Mouse (Mus musculus) midbrain, embryonic 10.5 days (tissue): Measurements from ENCODE around the gene Efnb3. TPM values are rescaled to one million over a fixed set of nuclear protein-coding genes. Genes with fewer than 3 reads are reported as not detected.

Source experiments
- DNase-seq: peaks from one replicate; pipeline ENCODE4 v3.0.0-alpha.2; 2017; ENCODE audit warnings: low spot score
- H3K27ac ChIP-seq: fragments of 300-500 bp; sonication (generic); replicated peaks from 2 replicates; pipeline ENCODE4 v1.5.1; 2016; ENCODE audit warnings: mild to moderate bottlenecking
- H3K27me3 ChIP-seq: fragments of 300-500 bp; sonication (generic); 2 replicates; pipeline ENCODE4 v1.6.1; 2016; ENCODE audit warnings: low read depth, mild to moderate bottlenecking; ENCODE audit not compliant: poor library complexity, severe bottlenecking
- H3K36me3 ChIP-seq: fragments of 300-500 bp; sonication (generic); 2 replicates; pipeline ENCODE4 v1.6.1; 2016; ENCODE audit warnings: mild to moderate bottlenecking, moderate library complexity
- H3K4me1 ChIP-seq: fragments of 300-500 bp; sonication (generic); 2 replicates; pipeline ENCODE4 v1.6.1; 2016
- H3K4me3 ChIP-seq: fragments of 300-500 bp; sonication (generic); 2 replicates; pipeline ENCODE4 v1.5.1; 2016; ENCODE audit warnings: mild to moderate bottlenecking, moderate library complexity
- H3K9me3 ChIP-seq: fragments of 300-500 bp; sonication (generic); replicated peaks from 2 replicates; pipeline ENCODE4 v1.6.1; 2016; ENCODE audit warnings: mild to moderate bottlenecking
- WGBS: fragments of 180-500 bp; shearing (Covaris S2); methylation state at CpG from one replicate; pipeline ENCODE4 v1.1.7; 2016; 5-methylcytosine and 5-hydroxymethylcytosine counted together
- polyA plus RNA-seq: library from polyadenylated mRNA; unstranded; fragments of >200 nt; fragmentation: Nextera tagmentation; extraction: Ambion mirVana; gene quantifications from 2 replicates; pipeline ENCODE4 v1.2.1, GENCODE M21; 2016

The Efnb3 gene
- polyA plus RNA-seq, 1 experiment from 2014 or later = 53.9 TPM

DNA sequence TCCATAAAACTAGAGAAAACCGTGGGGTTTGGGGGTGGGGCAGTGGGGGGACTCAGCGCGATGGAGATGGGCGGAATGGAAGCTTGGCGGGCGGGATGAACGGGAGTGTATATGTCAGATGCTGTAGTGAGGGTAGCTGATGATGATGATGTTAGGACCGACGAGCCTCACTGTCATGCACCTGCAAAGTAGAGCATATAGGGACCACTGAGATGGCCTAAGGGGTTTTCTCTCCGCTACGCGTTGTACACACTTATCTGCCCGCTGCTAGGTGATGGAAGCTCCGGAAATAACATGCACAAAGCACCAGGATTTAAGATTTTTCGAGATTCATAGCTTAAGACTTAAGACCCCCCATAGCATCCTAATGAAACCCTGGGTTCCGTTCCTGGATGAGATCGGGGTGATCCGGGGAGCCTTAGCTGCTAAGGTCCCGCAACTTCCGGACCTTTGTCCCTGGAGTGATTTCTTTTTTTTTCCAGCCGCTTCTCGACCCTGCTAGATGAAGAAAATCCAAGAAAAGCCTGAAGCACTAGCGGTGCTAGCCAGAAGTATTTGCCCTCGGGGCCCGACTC, 20.7 kb upstream of the Efnb3 start:
- Histone ChIP-seq H3K36me3 (peaks cover 36% of the 10 kb centered on the region), H3K9me3 (no peaks in the 10 kb centered on the region), H3K27me3 (no peaks in the 10 kb centered on the region), H3K27ac (peak overlapping the region; percentile 91), H3K4me1 (peaks cover 46% of the 10 kb centered on the region), H3K4me3 (peak overlapping the region; percentile 90)
- under 1% methylated on average over 25 of the region's 25 CpGs for WGBS
- no peak for DNase-seq

DNA sequence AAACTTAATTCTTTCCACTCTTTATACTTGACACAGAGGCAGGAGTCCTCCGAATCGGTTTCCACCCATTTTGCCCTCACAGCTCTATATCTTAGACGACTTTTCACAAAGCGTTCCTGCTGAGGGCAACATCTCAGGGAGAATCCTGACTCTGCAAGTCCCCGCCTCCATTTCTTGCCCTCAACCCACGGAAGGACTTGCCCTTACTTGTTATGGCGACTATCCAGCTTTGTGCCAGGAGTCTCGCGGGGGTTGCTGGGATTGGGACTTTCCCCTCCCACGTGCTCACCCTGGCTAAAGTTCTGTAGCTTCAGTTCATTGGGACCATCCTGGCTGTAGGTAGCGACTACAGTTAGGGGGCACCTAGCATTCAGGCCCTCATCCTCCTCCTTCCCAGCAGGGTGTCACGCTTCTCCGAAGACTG, 20.1 kb upstream of the Efnb3 start, which contains the start of the genes Wrap53 and Trp53:
Wrap53 (minus strand) TSS at position 165 of the 424 bp plus-strand sequence.
Trp53 (plus strand) TSS at position 269 of the 424 bp plus-strand sequence.
- Histone ChIP-seq H3K4me3 (peak within 1 kb of the TSS; percentile 90), H3K36me3 (peaks cover 41% of the 10 kb centered on the region), H3K27ac (peak within 1 kb of the TSS; percentile 91), H3K27me3 (no peaks in the 10 kb centered on the region), H3K9me3 (no peaks in the 10 kb centered on the region), H3K4me1 (peaks cover 50% of the 10 kb centered on the region)
- peak; percentile 91 for DNase-seq
- WGBS = under 1% methylated on average over 13 of the region's 13 CpGs

DNA sequence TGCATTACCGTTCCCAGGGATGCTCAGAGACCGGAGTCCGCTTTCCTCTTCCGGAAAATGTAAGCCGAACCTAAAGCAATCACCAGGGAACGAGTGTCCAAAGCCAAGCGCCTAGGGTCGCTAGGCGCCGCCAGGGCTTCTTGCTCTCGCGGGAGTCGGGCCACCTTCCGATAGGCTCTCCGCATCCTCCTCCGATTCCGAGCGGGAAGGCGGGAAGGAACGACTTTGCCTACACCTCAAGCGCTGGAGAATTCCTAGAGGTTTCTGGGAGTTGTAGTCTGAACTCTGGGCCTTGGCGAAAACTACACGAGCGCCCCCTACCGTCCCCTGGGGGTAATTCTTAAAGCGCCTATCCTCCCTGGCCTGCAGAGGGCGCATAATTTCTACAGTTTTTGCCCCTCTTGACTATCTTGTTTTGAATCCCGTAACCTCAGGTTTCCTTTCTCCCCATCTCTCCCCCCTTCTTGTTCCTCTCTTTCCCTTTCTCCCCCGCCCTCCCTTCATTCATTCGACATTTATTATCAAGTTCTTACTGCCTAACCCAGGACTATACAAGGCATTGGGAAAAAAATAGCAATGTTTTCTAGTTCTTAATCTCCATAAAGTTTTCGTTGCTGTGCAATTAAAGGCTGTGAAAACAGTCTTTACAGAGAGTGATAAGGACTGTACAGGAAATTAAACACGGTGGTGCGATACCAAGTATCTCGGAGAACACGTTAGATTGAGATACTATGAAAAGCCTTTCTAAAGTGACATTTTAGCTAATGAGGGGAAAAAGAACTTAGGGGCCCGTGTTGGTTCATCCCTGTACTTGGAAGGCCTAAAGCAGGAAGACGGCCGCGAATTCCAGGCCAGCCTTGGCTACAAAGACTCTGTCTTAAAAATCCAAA, 19.4 kb upstream of the Efnb3 start:
- peak; percentile 99 for DNase-seq
- H3K4me1 ChIP-seq = peaks cover 55% of the 10 kb centered on the region
- H3K27me3 ChIP-seq = no peaks in the 10 kb centered on the region
- peaks cover 42% of the 10 kb centered on the region for H3K36me3 ChIP-seq
- no peaks in the 10 kb centered on the region for H3K9me3 ChIP-seq
- peak overlapping the region; percentile 91 for H3K27ac ChIP-seq
- 3% methylated on average over 39 of the region's 39 CpGs for WGBS
- peak overlapping the region; percentile 90 for H3K4me3 ChIP-seq

DNA sequence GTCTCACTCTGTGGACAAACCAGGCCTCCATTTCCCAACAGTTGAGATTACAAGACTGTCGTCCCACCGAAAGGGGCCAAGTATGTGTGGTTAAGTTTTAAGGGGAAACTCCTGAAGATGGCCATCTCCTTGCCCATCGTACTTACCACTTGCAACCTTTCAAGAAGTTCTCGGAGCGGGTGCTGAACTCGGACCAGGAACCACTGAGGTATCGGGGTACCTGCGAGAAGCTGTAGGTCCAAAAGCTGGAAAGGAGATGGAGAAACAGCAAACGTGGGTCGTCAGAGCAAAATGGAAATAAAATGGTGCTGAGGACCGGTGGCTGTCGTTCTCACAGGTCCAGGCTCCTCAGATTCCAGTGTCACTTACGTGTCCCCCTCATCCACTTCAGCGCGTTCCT, 18.3 kb upstream of the Efnb3 start:
- WGBS = 17% methylated on average over 15 of the region's 15 CpGs
- no peak for DNase-seq
- Histone ChIP-seq H3K4me3 (peak overlapping the region; percentile 90), H3K4me1 (peaks cover 55% of the 10 kb centered on the region), H3K27ac (peak overlapping the region; percentile 91), H3K27me3 (no peaks in the 10 kb centered on the region), H3K9me3 (no peaks in the 10 kb centered on the region), H3K36me3 (peaks cover 42% of the 10 kb centered on the region)

DNA sequence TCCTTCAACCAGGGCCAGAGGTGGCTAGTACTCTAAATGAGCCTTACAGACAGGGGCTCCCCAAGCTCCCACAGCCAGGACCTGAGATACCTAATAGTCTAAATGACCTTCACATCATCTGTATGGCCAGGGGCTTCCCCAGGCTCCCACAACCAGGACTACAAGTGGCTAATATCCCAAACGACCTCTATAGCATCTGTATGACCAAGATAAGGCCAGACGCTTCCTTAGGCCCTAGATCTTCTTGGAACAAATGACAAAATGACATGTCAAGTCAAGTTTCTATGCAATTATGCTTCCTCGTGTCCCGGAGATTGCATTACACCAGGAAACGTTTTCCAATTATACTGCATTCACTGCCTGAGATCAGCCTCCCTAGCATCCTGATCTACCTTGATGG, 16.3 kb upstream of the Efnb3 start:
- 82% methylated on average over 5 of the region's 5 CpGs for WGBS
- Histone ChIP-seq H3K27me3 (no peaks in the 10 kb centered on the region), H3K9me3 (no peaks in the 10 kb centered on the region), H3K27ac (no peak overlapping the region), H3K4me3 (no peak overlapping the region; the same call in 1 of the 2 replicates), H3K36me3 (peaks cover 58% of the 10 kb centered on the region), H3K4me1 (peaks cover 42% of the 10 kb centered on the region)
- DNase-seq = no peak

DNA sequence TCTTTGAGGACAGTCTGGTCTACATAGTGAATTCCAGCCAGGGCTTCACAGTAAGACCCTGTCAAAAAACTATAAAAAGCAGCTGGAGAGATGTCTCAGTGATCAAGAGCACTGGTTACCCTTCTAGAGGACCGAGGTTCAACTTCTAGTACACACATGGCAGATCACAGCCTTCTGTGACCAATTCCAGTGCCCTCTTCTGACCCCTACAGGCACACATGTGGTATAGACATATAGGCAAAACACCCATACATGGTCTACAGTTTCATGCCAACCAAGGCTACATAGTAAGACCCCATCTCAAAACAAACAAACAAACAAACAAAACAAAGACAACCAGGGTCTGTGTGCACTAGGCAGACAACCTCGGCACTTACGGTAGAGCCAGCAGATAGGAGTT, 15.2 kb upstream of the Efnb3 start:
- WGBS = 69% methylated on average over 3 of the region's 3 CpGs

DNA sequence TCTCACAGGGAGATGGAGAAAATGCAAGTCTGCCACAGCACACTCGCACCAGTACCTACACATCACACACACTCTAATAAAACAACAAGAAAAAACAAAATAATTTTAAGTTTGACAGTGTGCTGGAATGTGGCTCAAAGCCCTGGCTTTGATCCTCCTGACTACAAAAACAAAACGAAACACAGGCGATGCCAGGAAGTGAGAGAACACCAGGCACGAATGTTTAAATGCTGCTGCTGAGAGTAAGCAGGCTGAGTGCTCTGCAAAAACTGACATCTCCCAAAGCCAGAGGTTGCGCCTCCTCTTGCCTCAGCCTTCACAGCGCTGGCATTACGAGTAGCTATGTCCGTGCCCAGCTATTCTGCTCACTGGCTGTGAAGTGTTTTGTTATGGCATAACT, 5.1 kb upstream of the Efnb3 start:
- DNase-seq = no peak
- Histone ChIP-seq H3K4me1 (peaks cover 59% of the 10 kb centered on the region), H3K9me3 (no peaks in the 10 kb centered on the region), H3K4me3 (no peak overlapping the region), H3K27ac (no peak overlapping the region), H3K36me3 (peaks cover 85% of the 10 kb centered on the region), H3K27me3 (peaks cover 21% of the 10 kb centered on the region)
- WGBS = 80% methylated on average over 8 of the region's 8 CpGs

More for the DNA sequence above, 15.2 kb upstream of the Efnb3 start:
- H3K36me3 ChIP-seq = peaks cover 69% of the 10 kb centered on the region
- H3K27me3 ChIP-seq = no peaks in the 10 kb centered on the region
- H3K4me3 ChIP-seq = peak overlapping the region; percentile 23; the same call in 1 of the 2 replicates
- no peaks in the 10 kb centered on the region for H3K9me3 ChIP-seq
- DNase-seq = no peak
- no peak overlapping the region for H3K27ac ChIP-seq
- H3K4me1 ChIP-seq = peaks cover 42% of the 10 kb centered on the region

DNA sequence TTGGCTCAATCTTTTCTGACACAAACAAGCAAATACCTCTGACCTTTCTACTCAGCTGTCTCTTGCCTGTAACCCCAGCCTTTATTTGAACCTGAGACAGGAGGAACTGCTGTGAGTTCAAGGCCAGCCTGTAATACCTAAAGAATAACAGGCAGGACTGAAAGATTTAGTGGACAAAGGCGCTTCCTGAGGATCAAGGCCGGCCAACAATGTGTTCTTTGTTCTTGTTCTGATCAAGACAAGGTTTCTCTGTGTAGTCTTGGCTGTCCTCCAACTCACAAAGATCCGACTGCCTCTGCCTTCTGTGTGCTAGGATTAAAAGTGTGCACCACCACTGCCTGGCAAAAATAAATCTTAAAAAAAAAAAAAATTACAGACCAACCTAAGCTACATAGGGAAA, 4.4 kb upstream of the Efnb3 start:
- 0 out of 2 replicates have a peak overlapping the region, but pooled peaks have one; percentile 17 for H3K27ac ChIP-seq

DNA sequence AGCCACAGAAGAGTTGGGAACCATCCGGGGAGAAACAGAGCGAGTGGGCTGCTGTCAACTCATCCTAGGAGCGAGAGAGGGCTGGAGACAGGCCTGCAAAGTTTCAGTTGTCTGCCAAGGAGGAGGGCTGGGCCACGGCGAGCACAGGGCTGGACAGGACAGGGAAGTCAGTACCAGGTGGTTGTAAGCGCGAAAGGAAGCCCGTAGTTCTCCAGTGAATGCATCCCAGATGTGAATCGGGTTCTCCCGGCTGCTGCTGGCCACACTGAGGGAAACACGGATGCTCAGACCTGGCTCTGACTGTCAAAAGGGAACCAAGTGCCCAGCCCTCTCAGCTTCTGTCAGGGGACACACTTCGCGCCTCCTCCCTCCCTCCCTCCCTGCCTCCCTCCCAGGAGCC, 3.4 kb upstream of the Efnb3 start:
- no peaks in the 10 kb centered on the region for H3K9me3 ChIP-seq
- H3K27ac ChIP-seq = 0 out of 2 replicates have a peak overlapping the region, but pooled peaks have one; percentile 52
- peaks cover 21% of the 10 kb centered on the region for H3K27me3 ChIP-seq
- H3K4me3 ChIP-seq = no peak overlapping the region
- 81% methylated on average over 13 of the region's 13 CpGs for WGBS
- H3K36me3 ChIP-seq = peaks cover 70% of the 10 kb centered on the region
- DNase-seq = no peak
- peaks cover 74% of the 10 kb centered on the region for H3K4me1 ChIP-seq

More for the DNA sequence above, 4.4 kb upstream of the Efnb3 start:
- DNase-seq = no peak
- Histone ChIP-seq H3K4me1 (peaks cover 66% of the 10 kb centered on the region), H3K36me3 (peaks cover 78% of the 10 kb centered on the region), H3K9me3 (no peaks in the 10 kb centered on the region), H3K27me3 (peaks cover 21% of the 10 kb centered on the region), H3K4me3 (no peak overlapping the region)
- 58% methylated on average over 3 of the region's 3 CpGs for WGBS

DNA sequence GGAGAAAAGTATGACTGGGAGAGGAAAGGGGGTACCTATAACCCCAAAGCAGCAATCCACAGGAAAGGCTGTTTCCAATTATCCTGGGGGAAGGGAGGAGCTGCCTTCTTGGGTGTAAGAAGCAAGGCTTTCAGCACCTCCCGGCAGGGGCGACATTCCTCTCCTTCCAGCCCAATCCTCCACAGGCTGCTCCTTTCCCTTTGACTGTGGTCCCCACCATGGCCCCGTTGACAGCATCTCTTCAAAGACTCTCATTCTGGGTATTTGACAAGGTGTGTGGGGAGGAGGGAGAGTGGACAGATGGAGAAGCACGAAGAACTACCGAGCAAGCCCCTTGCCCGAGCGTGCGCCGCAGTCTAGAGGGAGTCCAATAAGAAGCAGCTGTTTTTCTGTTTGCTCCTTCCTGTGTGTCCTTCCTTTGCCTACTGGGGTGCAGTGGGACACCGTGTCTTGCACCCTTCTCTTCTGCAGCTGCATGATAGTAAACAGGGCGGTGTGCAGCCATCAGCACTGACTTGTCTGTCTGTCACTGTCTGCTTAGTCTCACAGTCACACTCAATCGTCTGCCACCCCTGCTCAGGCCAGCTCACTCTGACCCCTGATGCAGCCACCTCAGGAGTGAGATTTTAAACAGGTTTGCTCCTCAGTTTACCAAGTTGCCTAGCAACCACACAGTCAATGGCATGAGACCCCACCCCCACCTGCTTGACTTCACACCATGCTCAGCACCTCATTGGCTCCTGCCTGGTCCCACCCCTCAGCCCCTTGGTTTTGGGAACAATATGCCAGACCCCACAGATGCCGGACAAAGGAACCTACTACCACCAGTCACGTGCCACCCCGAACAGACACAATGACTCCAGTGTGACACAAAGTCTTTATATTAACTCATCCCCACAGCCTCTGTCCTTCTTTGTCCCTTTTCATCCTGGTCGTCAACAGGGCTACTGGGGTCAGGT, 1.2 kb upstream of the Efnb3 start:
- peak overlapping the region; percentile 94 for H3K4me3 ChIP-seq
- H3K36me3 ChIP-seq = peaks cover 55% of the 10 kb centered on the region

DNA sequence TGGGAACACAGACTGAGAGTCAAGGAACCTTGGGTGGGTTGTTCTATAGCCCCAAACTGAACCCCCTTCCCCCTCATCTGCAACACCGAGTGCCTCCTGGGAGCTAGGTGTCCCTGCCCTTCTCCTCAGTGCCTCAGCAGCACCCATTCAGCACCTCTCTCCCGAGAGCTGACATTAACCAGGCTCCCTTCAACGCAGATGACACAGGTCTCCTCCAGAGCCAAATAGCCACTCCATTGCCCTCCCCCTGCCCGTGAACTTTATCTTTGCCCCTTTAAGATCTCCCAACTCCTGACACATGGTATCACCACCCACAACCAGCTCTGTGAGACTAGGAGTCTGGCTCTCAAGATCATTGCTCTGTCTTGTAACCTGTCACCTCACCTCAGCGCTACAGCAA, 822 bp downstream of the Efnb3 start:
- Histone ChIP-seq H3K9me3 (no peaks in the 10 kb centered on the region), H3K27me3 (peaks cover 21% of the 10 kb centered on the region), H3K36me3 (peaks cover 54% of the 10 kb centered on the region), H3K4me3 (peak overlapping the region; percentile 94), H3K27ac (peak overlapping the region; percentile 97), H3K4me1 (peaks cover 99% of the 10 kb centered on the region)
- WGBS = 12% methylated on average over 5 of the region's 5 CpGs
- DNase-seq = no peak

More for the DNA sequence above, 1.2 kb upstream of the Efnb3 start:
- WGBS = 14% methylated on average over 16 of the region's 16 CpGs
- Histone ChIP-seq H3K4me1 (peaks cover 96% of the 10 kb centered on the region), H3K27me3 (peaks cover 21% of the 10 kb centered on the region), H3K27ac (peak overlapping the region; percentile 97), H3K9me3 (no peaks in the 10 kb centered on the region)
- DNase-seq = peak; percentile 78

DNA sequence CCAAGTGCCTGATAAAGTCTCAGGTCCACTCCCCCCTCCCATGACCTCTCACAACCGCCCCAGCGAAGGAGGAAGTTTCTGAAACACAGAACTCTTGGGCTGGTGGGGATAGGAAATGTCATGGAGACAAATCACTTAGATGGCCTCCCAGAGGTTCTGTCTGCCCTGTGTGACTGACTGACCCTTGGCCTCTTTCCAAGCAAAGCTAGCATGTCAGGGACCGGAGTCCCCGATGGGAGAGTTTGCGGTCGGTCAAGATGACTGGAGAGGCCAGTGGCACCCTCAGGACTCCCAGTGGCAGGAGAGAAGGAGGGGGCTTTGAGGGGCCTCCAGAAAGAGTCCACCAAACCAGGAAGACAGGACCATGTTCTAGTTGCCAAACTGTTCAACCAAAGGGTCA, 1.2 kb downstream of the Efnb3 start:
- Histone ChIP-seq H3K9me3 (no peaks in the 10 kb centered on the region), H3K27ac (peak overlapping the region; percentile 97), H3K4me1 (peaks cover 99% of the 10 kb centered on the region), H3K27me3 (peaks cover 19% of the 10 kb centered on the region), H3K36me3 (peaks cover 52% of the 10 kb centered on the region), H3K4me3 (peak overlapping the region; percentile 94)
- WGBS = 25% methylated on average over 6 of the region's 6 CpGs
- peak; percentile 37 for DNase-seq
